Mouse (Mus musculus) midbrain, embryonic 11.5 days (tissue): Measurements from ENCODE around the gene Astl. TPM values are rescaled to one million over a fixed set of nuclear protein-coding genes. Genes with fewer than 3 reads are reported as not detected.

Source experiments
- ATAC-seq: fragments of 200-750 bp; cut with Nextera tagmentation; 2 replicates; pipeline ENCODE4 v1.8.0; 2017; ENCODE audit warnings: moderate TSS enrichment, moderate library complexity; ENCODE audit not compliant: low FRiP score
- DNase-seq: peaks from one replicate; pipeline ENCODE4 v3.0.0; 2015; ENCODE audit warnings: low spot score; ENCODE audit errors: missing footprints
- H3K27ac ChIP-seq: fragments of 300-500 bp; sonication (generic); 2 replicates; pipeline ENCODE4 v1.5.1; 2014; ENCODE audit warnings: low read depth, low read length
- H3K27me3 ChIP-seq: fragments of 300-500 bp; sonication (generic); 2 replicates; pipeline ENCODE4 v1.6.1; 2014; ENCODE audit warnings: mild to moderate bottlenecking, low read length, moderate library complexity, mixed read lengths; ENCODE audit not compliant: control insufficient read depth, insufficient read depth
- H3K36me3 ChIP-seq: fragments of 300-500 bp; sonication (generic); 2 replicates; pipeline ENCODE4 v1.6.1; 2014; ENCODE audit warnings: mild to moderate bottlenecking, low read length, moderate library complexity, mixed read lengths; ENCODE audit not compliant: control insufficient read depth, insufficient read depth
- H3K4me1 ChIP-seq: fragments of 300-500 bp; sonication (generic); 2 replicates; pipeline ENCODE4 v1.6.1; 2014; ENCODE audit warnings: low read length; ENCODE audit not compliant: control insufficient read depth, insufficient read depth
- H3K4me2 ChIP-seq: fragments of 300-500 bp; sonication (generic); 2 replicates; pipeline ENCODE4 v1.6.1; 2014; ENCODE audit warnings: mild to moderate bottlenecking, moderate library complexity
- H3K4me3 ChIP-seq: fragments of 300-500 bp; sonication (generic); 2 replicates; pipeline ENCODE4 v1.5.1; 2014; ENCODE audit warnings: low read depth, low read length
- H3K9ac ChIP-seq: fragments of 300-500 bp; sonication (generic); 2 replicates; pipeline ENCODE4 v1.6.1; 2014; ENCODE audit warnings: low read length
- H3K9me3 ChIP-seq: fragments of 300-500 bp; sonication (generic); 2 replicates; pipeline ENCODE4 v1.6.1; 2016; ENCODE audit warnings: low read length; ENCODE audit not compliant: control insufficient read depth
- WGBS: fragments of 180-500 bp; shearing (Covaris S2); extraction: QIAGEN DNeasy Blood & Tissue Kit; methylation state at CpG from one replicate; pipeline ENCODE4 v1.1.7; 2014; 5-methylcytosine and 5-hydroxymethylcytosine counted together
- polyA plus RNA-seq: library from polyadenylated mRNA; unstranded; fragments of >200 nt; fragmentation: Nextera tagmentation; extraction: Ambion mirVana; gene quantifications from 2 replicates; pipeline ENCODE4 v1.2.1, GENCODE M21; 2014

Gene Astl
- polyA plus RNA-seq, 1 experiment from 2014 or later: not detected

- no peak for DNase-seq
- no peak for ATAC-seq
- H3K9ac ChIP-seq: no peak overlapping the region
- 83% methylated on average over 6 of the region's 6 CpGs for WGBS
- no peak overlapping the region for H3K27ac ChIP-seq
- H3K4me3 ChIP-seq: no peak overlapping the region
- H3K4me2 ChIP-seq: no peak overlapping the region
- H3K4me1 ChIP-seq: peaks cover 7% of the 10 kb centered on the region; the same call in 1 of the 2 replicates
- no peaks in the 10 kb centered on the region for H3K9me3 ChIP-seq
- no peaks in the 10 kb centered on the region for H3K27me3 ChIP-seq
- H3K36me3 ChIP-seq: no peaks in the 10 kb centered on the region
These were observed 38.1 kb downstream of the Astl start for GRCm38 (mm10) chr2:127376423-127377051.

- H3K36me3 ChIP-seq: no peaks in the 10 kb centered on the region
- ATAC-seq: peak; percentile 61
- no peak overlapping the region for H3K27ac ChIP-seq
- H3K4me2 ChIP-seq: no peak overlapping the region
- no peaks in the 10 kb centered on the region for H3K9me3 ChIP-seq
- 66% methylated on average over 7 of the region's 7 CpGs for WGBS
- peaks cover 7% of the 10 kb centered on the region; the same call in 1 of the 2 replicates for H3K4me1 ChIP-seq
- no peak overlapping the region for H3K4me3 ChIP-seq
- no peaks in the 10 kb centered on the region for H3K27me3 ChIP-seq
- peak; percentile 82 for DNase-seq
- H3K9ac ChIP-seq: no peak overlapping the region
These were observed 39.6 kb downstream of the Astl start for GRCm38 (mm10) chr2:127377942-127378610.

- DNase-seq (peak; percentile 73), ATAC-seq (no peak)
- WGBS: 80% methylated on average over 7 of the region's 7 CpGs
- H3K4me2 ChIP-seq: no peak overlapping the region
- no peaks in the 10 kb centered on the region for H3K27me3 ChIP-seq
- no peaks in the 10 kb centered on the region for H3K9me3 ChIP-seq
- no peaks in the 10 kb centered on the region for H3K36me3 ChIP-seq
- H3K4me3 ChIP-seq: no peak overlapping the region
- H3K9ac ChIP-seq: no peak overlapping the region
- peaks cover 7% of the 10 kb centered on the region; the same call in 1 of the 2 replicates for H3K4me1 ChIP-seq
- H3K27ac ChIP-seq: no peak overlapping the region
These were observed 40.2 kb downstream of the Astl start for GRCm38 (mm10) chr2:127378611-127378990.

GRCm38 (mm10) chr2:127379250-127379649 lies 40.8 kb downstream of the Astl start:
- WGBS: 73% methylated on average over 3 of the region's 3 CpGs
- Histone ChIP-seq H3K9ac (no peak overlapping the region), H3K9me3 (no peaks in the 10 kb centered on the region), H3K27me3 (no peaks in the 10 kb centered on the region), H3K27ac (no peak overlapping the region), H3K4me1 (peaks cover 7% of the 10 kb centered on the region; the same call in 1 of the 2 replicates), H3K4me3 (no peak overlapping the region), H3K36me3 (no peaks in the 10 kb centered on the region), H3K4me2 (no peak overlapping the region)
- ATAC-seq: no peak
- DNase-seq: no peak

- no peaks in the 10 kb centered on the region for H3K9me3 ChIP-seq
- H3K27ac ChIP-seq: no peak overlapping the region
- no peaks in the 10 kb centered on the region for H3K27me3 ChIP-seq
- H3K36me3 ChIP-seq: no peaks in the 10 kb centered on the region
- H3K4me1 ChIP-seq: no peaks in the 10 kb centered on the region
- no peak overlapping the region for H3K4me3 ChIP-seq
- WGBS: 69% methylated on average over 7 of the region's 7 CpGs
- H3K9ac ChIP-seq: no peak overlapping the region
- DNase-seq: no peak
- H3K4me2 ChIP-seq: no peak overlapping the region
- ATAC-seq: no peak
These were observed 45.4 kb downstream of the Astl start for GRCm38 (mm10) chr2:127383881-127384280.

- H3K27ac ChIP-seq: no peak overlapping the region
- H3K27me3 ChIP-seq: no peaks in the 10 kb centered on the region
- no peak overlapping the region for H3K9ac ChIP-seq
- no peaks in the 10 kb centered on the region for H3K9me3 ChIP-seq
- H3K4me2 ChIP-seq: no peak overlapping the region
- no peak overlapping the region for H3K4me3 ChIP-seq
- no peak for DNase-seq
- 84% methylated on average over 2 of the region's 2 CpGs for WGBS
- no peaks in the 10 kb centered on the region for H3K4me1 ChIP-seq
- no peak for ATAC-seq
- no peaks in the 10 kb centered on the region for H3K36me3 ChIP-seq
These were observed 49.1 kb downstream of the Astl start for GRCm38 (mm10) chr2:127387521-127387920.

- H3K36me3 ChIP-seq: no peaks in the 10 kb centered on the region
- no peaks in the 10 kb centered on the region for H3K9me3 ChIP-seq
- H3K4me1 ChIP-seq: no peaks in the 10 kb centered on the region
- DNase-seq (no peak), ATAC-seq (no peak)
- no peaks in the 10 kb centered on the region for H3K27me3 ChIP-seq
- H3K9ac ChIP-seq: no peak overlapping the region
- H3K4me3 ChIP-seq: no peak overlapping the region
- 92% methylated on average over 3 of the region's 3 CpGs for WGBS
- no peak overlapping the region for H3K4me2 ChIP-seq
- H3K27ac ChIP-seq: no peak overlapping the region
These were observed 51.9 kb downstream of the Astl start for GRCm38 (mm10) chr2:127390352-127390751.

GRCm38 (mm10) chr2:127390846-127391245 lies 52.4 kb downstream of the Astl start:
- no peak overlapping the region for H3K4me2 ChIP-seq
- H3K4me1 ChIP-seq: no peaks in the 10 kb centered on the region
- H3K4me3 ChIP-seq: no peak overlapping the region
- no peaks in the 10 kb centered on the region for H3K27me3 ChIP-seq
- DNase-seq: no peak
- no peaks in the 10 kb centered on the region for H3K9me3 ChIP-seq
- no peak overlapping the region for H3K27ac ChIP-seq
- WGBS: 83% methylated on average over 4 of the region's 4 CpGs
- no peak overlapping the region for H3K9ac ChIP-seq
- ATAC-seq: no peak
- no peaks in the 10 kb centered on the region for H3K36me3 ChIP-seq

GRCm38 (mm10) chr2:127391323-127391722 lies 52.9 kb downstream of the Astl start:
- no peak for DNase-seq
- no peak overlapping the region for H3K4me3 ChIP-seq
- no peaks in the 10 kb centered on the region for H3K9me3 ChIP-seq
- no peak overlapping the region for H3K27ac ChIP-seq
- ATAC-seq: no peak
- H3K4me2 ChIP-seq: no peak overlapping the region
- no peak overlapping the region for H3K9ac ChIP-seq
- H3K36me3 ChIP-seq: no peaks in the 10 kb centered on the region
- WGBS: 69% methylated on average over 3 of the region's 3 CpGs
- H3K4me1 ChIP-seq: no peaks in the 10 kb centered on the region
- H3K27me3 ChIP-seq: no peaks in the 10 kb centered on the region
